Mouse (Mus musculus): ENCODE measurements around the gene Cdkal1. TPM values are rescaled to one million over a fixed set of nuclear protein-coding genes. Genes with fewer than 3 reads are reported as not detected.

Cdkal1 gene
- total RNA-seq, 1 experiment = 20.8 TPM

DNA sequence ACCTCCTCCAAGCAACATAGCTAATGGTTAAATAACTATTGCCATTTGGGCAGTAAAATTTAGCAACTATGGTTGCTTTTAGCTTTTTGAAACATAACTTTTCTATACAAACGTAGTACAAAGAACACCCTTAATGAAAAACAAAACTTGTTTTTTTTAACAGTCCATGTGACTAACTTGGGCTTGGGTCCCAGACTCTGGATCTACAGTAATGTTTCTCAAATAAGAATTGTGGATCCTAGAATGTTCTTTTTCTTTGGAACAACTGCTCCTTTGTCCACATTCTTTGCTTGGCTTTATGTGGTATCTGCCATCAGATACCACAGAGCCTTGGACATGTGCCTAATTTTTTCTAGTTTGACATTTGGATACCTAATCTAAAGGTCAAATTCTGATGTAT is 304.6 kb downstream of the Cdkal1 start:
- in situ Hi-C loops (cut with MboI; ENCODE audit: low sequenced_read_pairs in 2 of 2, unreplicated experiment in 2 of 2) = no loop called here
- no peaks in the 10 kb centered on the region; the same call in 1 of the 2 replicates for H3K36me3 ChIP-seq (ENCODE audit: control insufficient read depth, insufficient read depth, low read length, poor library complexity, severe bottlenecking)
- H3K4me1 ChIP-seq (ENCODE audit: control insufficient read depth in 2 of 2, insufficient read depth in 2 of 2, low read length in 2 of 2, poor library complexity in 1 of 2) = no peaks in the 10 kb centered on the region
- no peak overlapping the region for H3K9ac ChIP-seq (ENCODE audit: insufficient read depth, low read depth, low read length, poor library complexity, severe bottlenecking)
- no peak for TF ChIP-seq CHD2 (IDR thresholded peaks at IDR 0.05; ENCODE audit: low read depth, low read length)
- no peak for TF ChIP-seq HCFC1 (IDR thresholded peaks at IDR 0.05; ENCODE audit: borderline replicate concordance, insufficient read depth, low read length)
- no peak for TF ChIP-seq MAFK (IDR thresholded peaks at IDR 0.05; ENCODE audit: insufficient read depth, low read depth, low read length)
- TF ChIP-seq ZNF384 (IDR thresholded peaks at IDR 0.05; ENCODE audit: low read depth, low read length) = no peak
- TF ChIP-seq ZC3H11A (IDR thresholded peaks at IDR 0.05; ENCODE audit: borderline replicate concordance, low read depth, low read length) = no peak
- no peak for DNase-seq (ENCODE audit: low read depth, low spot score)
- H3K4me3 ChIP-seq (ENCODE audit: insufficient read depth in 1 of 2, low read depth in 1 of 2, low read length in 2 of 2, poor library complexity in 1 of 2, severe bottlenecking in 1 of 2) = no peak overlapping the region
- H3K9me3 ChIP-seq (ENCODE audit: control insufficient read depth, insufficient read depth, low read depth, low read length) = no peaks in the 10 kb centered on the region
- no peak overlapping the region for H3K27ac ChIP-seq (ENCODE audit: insufficient read depth, low read depth, low read length, poor library complexity, severe bottlenecking)

DNA sequence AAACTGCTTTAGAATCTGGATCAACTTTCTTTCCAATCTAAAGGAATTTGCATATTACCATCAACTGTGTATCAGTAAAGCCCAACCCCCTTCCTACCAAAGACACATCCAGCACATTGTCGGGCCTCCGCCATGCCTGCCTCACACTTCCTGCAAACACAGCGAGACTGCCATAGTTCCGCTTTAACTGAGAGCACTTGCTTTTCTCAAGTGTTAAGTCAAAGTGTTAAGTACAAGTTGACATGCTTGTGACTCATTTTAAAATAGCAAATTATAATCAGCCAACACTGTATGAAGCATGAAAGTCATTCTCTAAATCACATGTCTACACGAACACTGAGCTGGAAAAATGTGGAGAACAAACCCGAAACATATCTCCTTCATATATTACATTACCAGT is 305.3 kb downstream of the Cdkal1 start:
- Histone ChIP-seq H3K9me3 (ENCODE audit: control insufficient read depth, insufficient read depth, low read depth, low read length) (no peaks in the 10 kb centered on the region), H3K27ac (ENCODE audit: insufficient read depth, low read depth, low read length, poor library complexity, severe bottlenecking) (no peak overlapping the region), H3K9ac (ENCODE audit: insufficient read depth, low read depth, low read length, poor library complexity, severe bottlenecking) (no peak overlapping the region), H3K4me3 (ENCODE audit: insufficient read depth in 1 of 2, low read depth in 1 of 2, low read length in 2 of 2, poor library complexity in 1 of 2, severe bottlenecking in 1 of 2) (no peak overlapping the region), H3K4me1 (ENCODE audit: control insufficient read depth in 2 of 2, insufficient read depth in 2 of 2, low read length in 2 of 2, poor library complexity in 1 of 2) (no peaks in the 10 kb centered on the region), H3K36me3 (ENCODE audit: control insufficient read depth, insufficient read depth, low read length, poor library complexity, severe bottlenecking) (no peaks in the 10 kb centered on the region; the same call in 1 of the 2 replicates)
- in situ Hi-C loops (cut with MboI; ENCODE audit: low sequenced_read_pairs in 2 of 2, unreplicated experiment in 2 of 2) = no loop called here
- TF ChIP-seq HCFC1 (IDR thresholded peaks at IDR 0.05; ENCODE audit: borderline replicate concordance, insufficient read depth, low read length) = no peak
- TF ChIP-seq ZC3H11A (IDR thresholded peaks at IDR 0.05; ENCODE audit: borderline replicate concordance, low read depth, low read length) = no peak
- TF ChIP-seq CHD2 (IDR thresholded peaks at IDR 0.05; ENCODE audit: low read depth, low read length) = no peak
- no peak for TF ChIP-seq MAFK (IDR thresholded peaks at IDR 0.05; ENCODE audit: insufficient read depth, low read depth, low read length)
- no peak for TF ChIP-seq ZNF384 (IDR thresholded peaks at IDR 0.05; ENCODE audit: low read depth, low read length)
- DNase-seq (ENCODE audit: low read depth, low spot score) = no peak

DNA sequence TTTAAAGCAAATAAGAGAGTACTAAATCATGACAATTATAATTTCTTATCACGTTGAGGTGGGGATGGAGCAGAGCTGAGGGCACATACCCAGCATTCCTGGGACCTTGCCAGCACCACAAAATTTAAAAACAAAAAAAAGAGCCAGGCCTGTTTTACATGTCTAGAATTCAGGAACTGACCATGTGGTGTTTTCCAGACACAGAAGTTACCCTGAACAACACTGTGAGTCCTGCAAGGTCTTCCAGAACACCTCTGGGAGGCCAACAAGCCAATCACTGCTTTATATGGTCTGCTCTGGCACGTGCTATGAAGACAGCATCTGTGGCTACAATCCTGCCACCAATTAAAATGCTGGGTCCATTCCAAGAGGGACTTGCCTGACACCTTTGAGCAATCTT is 305.7 kb downstream of the Cdkal1 start:
- Histone ChIP-seq H3K4me3 (ENCODE audit: insufficient read depth in 1 of 2, low read depth in 1 of 2, low read length in 2 of 2, poor library complexity in 1 of 2, severe bottlenecking in 1 of 2) (no peak overlapping the region), H3K27ac (ENCODE audit: insufficient read depth, low read depth, low read length, poor library complexity, severe bottlenecking) (no peak overlapping the region), H3K36me3 (ENCODE audit: control insufficient read depth, insufficient read depth, low read length, poor library complexity, severe bottlenecking) (no peaks in the 10 kb centered on the region; the same call in 1 of the 2 replicates), H3K9ac (ENCODE audit: insufficient read depth, low read depth, low read length, poor library complexity, severe bottlenecking) (no peak overlapping the region), H3K9me3 (ENCODE audit: control insufficient read depth, insufficient read depth, low read depth, low read length) (no peaks in the 10 kb centered on the region), H3K4me1 (ENCODE audit: control insufficient read depth in 2 of 2, insufficient read depth in 2 of 2, low read length in 2 of 2, poor library complexity in 1 of 2) (no peaks in the 10 kb centered on the region)
- DNase-seq (ENCODE audit: low read depth, low spot score) = no peak
- TF ChIP-seq CHD2 (IDR thresholded peaks at IDR 0.05; ENCODE audit: low read depth, low read length) (no peak), ZNF384 (IDR thresholded peaks at IDR 0.05; ENCODE audit: low read depth, low read length) (no peak), ZC3H11A (IDR thresholded peaks at IDR 0.05; ENCODE audit: borderline replicate concordance, low read depth, low read length) (no peak), MAFK (IDR thresholded peaks at IDR 0.05; ENCODE audit: insufficient read depth, low read depth, low read length) (no peak), HCFC1 (IDR thresholded peaks at IDR 0.05; ENCODE audit: borderline replicate concordance, insufficient read depth, low read length) (no peak)
- in situ Hi-C loops (cut with MboI; ENCODE audit: low sequenced_read_pairs in 2 of 2, unreplicated experiment in 2 of 2) = no loop called here

DNA sequence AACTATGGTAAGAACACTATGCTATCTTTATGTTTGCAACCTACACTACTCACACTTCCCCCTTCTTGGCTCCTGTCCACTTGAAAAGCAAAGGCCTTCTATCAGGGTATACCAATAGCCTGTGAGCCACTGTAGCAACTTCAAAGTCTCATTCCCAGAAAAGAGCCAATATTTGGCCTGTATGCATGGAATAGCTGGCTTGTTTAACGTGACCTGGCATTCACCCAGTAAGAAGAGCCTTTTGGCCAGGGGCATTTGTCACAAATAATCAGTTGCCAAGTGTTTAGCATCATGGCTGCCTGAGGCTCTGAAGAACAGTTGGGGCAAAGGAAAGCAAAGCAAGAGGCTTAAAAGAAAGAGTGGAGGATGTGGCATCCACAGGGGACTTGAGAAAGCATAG is 317.6 kb downstream of the Cdkal1 start:
- H3K36me3 ChIP-seq (ENCODE audit: control insufficient read depth, insufficient read depth, low read length, poor library complexity, severe bottlenecking) = no peaks in the 10 kb centered on the region
- no peak overlapping the region for H3K27ac ChIP-seq (ENCODE audit: insufficient read depth, low read depth, low read length, poor library complexity, severe bottlenecking)
- no peak for TF ChIP-seq ZNF384 (IDR thresholded peaks at IDR 0.05; ENCODE audit: low read depth, low read length)
- TF ChIP-seq HCFC1 (IDR thresholded peaks at IDR 0.05; ENCODE audit: borderline replicate concordance, insufficient read depth, low read length) = no peak
- no peak for TF ChIP-seq CHD2 (IDR thresholded peaks at IDR 0.05; ENCODE audit: low read depth, low read length)
- no peak for TF ChIP-seq ZC3H11A (IDR thresholded peaks at IDR 0.05; ENCODE audit: borderline replicate concordance, low read depth, low read length)
- no peak for TF ChIP-seq MAFK (IDR thresholded peaks at IDR 0.05; ENCODE audit: insufficient read depth, low read depth, low read length)
- no peak overlapping the region for H3K4me3 ChIP-seq (ENCODE audit: insufficient read depth in 1 of 2, low read depth in 1 of 2, low read length in 2 of 2, poor library complexity in 1 of 2, severe bottlenecking in 1 of 2)
- H3K9ac ChIP-seq (ENCODE audit: insufficient read depth, low read depth, low read length, poor library complexity, severe bottlenecking) = no peak overlapping the region
- in situ Hi-C loops (cut with MboI; ENCODE audit: low sequenced_read_pairs in 2 of 2, unreplicated experiment in 2 of 2) = no loop called here
- no peaks in the 10 kb centered on the region for H3K4me1 ChIP-seq (ENCODE audit: control insufficient read depth in 2 of 2, insufficient read depth in 2 of 2, low read length in 2 of 2, poor library complexity in 1 of 2)
- no peak for DNase-seq (ENCODE audit: low read depth, low spot score)
- H3K9me3 ChIP-seq (ENCODE audit: control insufficient read depth, insufficient read depth, low read depth, low read length) = no peaks in the 10 kb centered on the region

DNA sequence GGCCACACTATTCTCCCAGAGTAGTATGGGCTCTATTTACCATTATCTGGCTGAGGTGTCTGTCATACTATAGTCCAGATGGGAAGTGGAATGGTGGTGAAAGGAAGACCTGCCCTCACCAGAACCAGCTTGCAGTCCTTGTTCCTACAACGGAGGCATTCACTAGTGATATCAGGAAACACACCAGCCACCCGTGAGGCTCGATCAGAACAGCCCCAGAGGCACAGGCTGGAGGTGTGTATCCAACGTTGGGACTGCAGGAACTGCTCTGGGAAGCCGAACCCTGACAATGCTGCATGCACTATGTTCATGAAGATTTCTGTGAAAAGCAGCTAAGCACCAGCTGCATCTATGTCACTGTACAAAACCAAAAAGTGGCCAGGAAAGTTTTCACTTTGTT is 321.9 kb downstream of the Cdkal1 start:
- no peak for TF ChIP-seq CHD2 (IDR thresholded peaks at IDR 0.05; ENCODE audit: low read depth, low read length)
- TF ChIP-seq ZNF384 (IDR thresholded peaks at IDR 0.05; ENCODE audit: low read depth, low read length) = no peak
- TF ChIP-seq ZC3H11A (IDR thresholded peaks at IDR 0.05; ENCODE audit: borderline replicate concordance, low read depth, low read length) = no peak
- TF ChIP-seq HCFC1 (IDR thresholded peaks at IDR 0.05; ENCODE audit: borderline replicate concordance, insufficient read depth, low read length) = no peak
- TF ChIP-seq MAFK (IDR thresholded peaks at IDR 0.05; ENCODE audit: insufficient read depth, low read depth, low read length) = no peak
- DNase-seq (ENCODE audit: low read depth, low spot score) = no peak
- H3K4me1 ChIP-seq (ENCODE audit: control insufficient read depth in 2 of 2, insufficient read depth in 2 of 2, low read length in 2 of 2, poor library complexity in 1 of 2) = no peaks in the 10 kb centered on the region
- in situ Hi-C loops (cut with MboI; ENCODE audit: low sequenced_read_pairs in 2 of 2, unreplicated experiment in 2 of 2) = no loop called here
- H3K4me3 ChIP-seq (ENCODE audit: insufficient read depth in 1 of 2, low read depth in 1 of 2, low read length in 2 of 2, poor library complexity in 1 of 2, severe bottlenecking in 1 of 2) = no peak overlapping the region
- no peak overlapping the region for H3K9ac ChIP-seq (ENCODE audit: insufficient read depth, low read depth, low read length, poor library complexity, severe bottlenecking)
- H3K36me3 ChIP-seq (ENCODE audit: control insufficient read depth, insufficient read depth, low read length, poor library complexity, severe bottlenecking) = no peaks in the 10 kb centered on the region
- H3K27ac ChIP-seq (ENCODE audit: insufficient read depth, low read depth, low read length, poor library complexity, severe bottlenecking) = no peak overlapping the region
- no peaks in the 10 kb centered on the region for H3K9me3 ChIP-seq (ENCODE audit: control insufficient read depth, insufficient read depth, low read depth, low read length)

Measured in ES-E14 (cell line).